ENCODE assay signal across 8 mouse cellular contexts in the genomic region with DNA sequence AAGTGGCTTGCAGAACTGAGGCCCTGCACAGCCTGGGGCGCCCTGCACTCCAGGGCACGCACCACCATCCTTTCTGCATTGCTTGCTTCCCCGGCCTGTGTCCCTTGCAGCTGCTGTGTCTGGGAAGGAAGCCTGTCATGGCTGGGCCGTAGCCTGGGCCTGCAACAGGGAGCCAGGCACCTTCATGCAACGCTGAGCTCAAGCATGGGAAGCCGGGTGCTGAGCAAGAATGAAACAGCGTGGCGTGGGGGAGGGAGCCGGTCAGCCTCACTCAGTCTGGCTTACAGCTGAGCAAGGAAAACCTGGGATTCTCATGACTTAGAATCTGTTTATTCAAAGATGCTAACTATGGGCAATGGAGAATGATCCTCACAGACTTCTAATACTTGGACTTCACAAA. TPM values are rescaled to one million over a fixed set of nuclear protein-coding genes. Genes with fewer than 3 reads are reported as not detected.
DNase-seq lines count a peak whose midpoint lies in the region; ATAC-seq lines count a peak whose summit lies in the region.
"Had no signal": no experiment of that assay in that cellular context is flagged by ENCODE, and none has a peak within 500 bp of the region (broad histone marks: within the 10 kb centered on the region; RNA-seq: fewer than 3 reads in every experiment).

No protein-coding gene starts in this region.

- peaks cover 10% of the 10 kb centered on the region for H3K4me1 ChIP-seq in limb, embryonic 12.5 days (replicated peaks)
- peaks cover 10% of the 10 kb centered on the region for H3K4me1 ChIP-seq in limb, embryonic 10.5 days
- H3K4me1 ChIP-seq in hindbrain, embryonic 13.5 days (replicated peaks), result peaks cover 26% of the 10 kb centered on the region

- H3K36me3 ChIP-seq in limb, embryonic 12.5 days, result no peaks in the 10 kb centered on the region
- no peaks in the 10 kb centered on the region for H3K36me3 ChIP-seq in limb, embryonic 10.5 days
- H3K36me3 ChIP-seq in hindbrain, embryonic 13.5 days, result no peaks in the 10 kb centered on the region

- H3K4me2 ChIP-seq in limb, embryonic 12.5 days, result no peak overlapping the region
- H3K4me2 ChIP-seq in hindbrain, embryonic 13.5 days, result no peak overlapping the region

- H3K27me3 ChIP-seq in limb, embryonic 12.5 days, result no peaks in the 10 kb centered on the region
- no peaks in the 10 kb centered on the region for H3K27me3 ChIP-seq in limb, embryonic 10.5 days (ENCODE audit: low read depth, poor library complexity, severe bottlenecking)
- H3K27me3 ChIP-seq in hindbrain, embryonic 13.5 days, result no peaks in the 10 kb centered on the region

- no peak for ATAC-seq in limb, embryonic 12.5 days (ENCODE audit: insufficient number of reproducible peaks, insufficient read depth, low FRiP score, low TSS enrichment, low read depth)
- ATAC-seq in hindbrain, embryonic 13.5 days (ENCODE audit: low FRiP score), result 0 out of 2 replicates have a peak, but pooled peaks have one; percentile 16

- DNase-seq in limb, embryonic 10.5 days (ENCODE audit: low spot score), result no peak
- DNase-seq in layer of hippocampus, adult 18-20 months (ENCODE audit: low spot score in 2 of 2), result peak; percentile 40 to 61
- DNase-seq in right cerebral cortex, postnatal 14 days, result peak; percentile 62
- no peak for DNase-seq in liver
- DNase-seq in lung, postnatal 4 days, result no peak

- H3K4me3 ChIP-seq in limb, embryonic 12.5 days (replicated peaks), result no peak overlapping the region
- H3K4me3 ChIP-seq in limb, embryonic 10.5 days, result no peak overlapping the region
- H3K4me3 ChIP-seq in hindbrain, embryonic 13.5 days, result no peak overlapping the region

- no peaks in the 10 kb centered on the region for H3K9me3 ChIP-seq in limb, embryonic 12.5 days
- H3K9me3 ChIP-seq in limb, embryonic 10.5 days (replicated peaks), result no peaks in the 10 kb centered on the region
- H3K9me3 ChIP-seq in hindbrain, embryonic 13.5 days, result no peaks in the 10 kb centered on the region

- WGBS in limb, embryonic 12.5 days, result 77% methylated on average over 9 of the region's 9 CpGs
- WGBS in limb, embryonic 10.5 days, result 84% methylated on average over 9 of the region's 9 CpGs
- 68% methylated on average over 9 of the region's 9 CpGs for WGBS in hindbrain, embryonic 13.5 days

- no peak overlapping the region for H3K9ac ChIP-seq in limb, embryonic 12.5 days (replicated peaks)
- peak overlapping the region; percentile 53 for H3K9ac ChIP-seq in hindbrain, embryonic 13.5 days

- H3K27ac ChIP-seq in limb, embryonic 12.5 days, result peak overlapping the region; percentile 64; the same call in 1 of the 2 replicates
- no peak overlapping the region for H3K27ac ChIP-seq in limb, embryonic 10.5 days
- H3K27ac ChIP-seq in hindbrain, embryonic 13.5 days, result peak overlapping the region; percentile 79

RNA-seq across cellular contexts. Expression of a gene that starts 33.1 kb away (rescaled TPM):
- not detected in 2 replicates for polyA plus RNA-seq in limb, embryonic 12.5 days (2016; fragmentation: Nextera tagmentation; extraction: Ambion mirVana)
- not detected in 2 replicates for polyA plus RNA-seq in limb, embryonic 10.5 days (2016; fragmentation: Nextera tagmentation; extraction: Ambion mirVana)
- polyA plus RNA-seq in hindbrain, embryonic 13.5 days (2015; fragmentation: Nextera tagmentation; extraction: Ambion mirVana), result 0.30 TPM in 1 of 2 replicates, not detected in the other
- 1 to 10 TPM; 1.2 to 2.0 TPM for total RNA-seq in layer of hippocampus, adult 18-20 months (2021)
- polyA plus RNA-seq: embryonic facial prominence, embryonic 14.5 days had no signal

RNA-seq across cellular contexts. Expression of a gene that starts 36.2 kb away (rescaled TPM):
- 4.1 and 5.0 TPM in 2 replicates for polyA plus RNA-seq in limb, embryonic 12.5 days (2016; fragmentation: Nextera tagmentation; extraction: Ambion mirVana)
- 2.3 and 2.8 TPM in 2 replicates for polyA plus RNA-seq in limb, embryonic 10.5 days (2016; fragmentation: Nextera tagmentation; extraction: Ambion mirVana)
- polyA plus RNA-seq in hindbrain, embryonic 13.5 days (2015; fragmentation: Nextera tagmentation; extraction: Ambion mirVana), result 9.3 and 9.9 TPM in 2 replicates
- total RNA-seq in layer of hippocampus, adult 18-20 months (2021), result 100 to 1,000 TPM; 117 to 126 TPM

Comparison
In these comparisons a context has a peak if more than half of its experiments do, and no peak if none do; other contexts are left out.
1. DNase-seq: peak in layer of hippocampus, adult 18-20 months (2 of 2) and right cerebral cortex, postnatal 14 days (single experiment); none in limb, embryonic 10.5 days (single experiment), liver (single experiment) and lung, postnatal 4 days (0 of 2).